Mouse (Mus musculus) MEL (cell line): ENCODE data around the gene Mr1. TPM values are rescaled to one million over a fixed set of nuclear protein-coding genes. Genes with fewer than 3 reads are reported as not detected.

Source experiments
- DNase-seq: peaks from one replicate; pipeline ENCODE4 v3.0.0; 2011; ENCODE audit warnings: low read depth, low spot score
- H3K27ac ChIP-seq: 2 replicates; pipeline ENCODE4 v1.5.1; 2012; ENCODE audit warnings: low read depth, mild to moderate bottlenecking, control low read depth, low read length, moderate library complexity; ENCODE audit not compliant: control insufficient read depth
- H3K27me3 ChIP-seq, 2 experiments: fragments of 150-350 bp in 1 of 2; sonication (generic) in 1 of 2; 2 replicates each; pipeline ENCODE4 v1.6.1; 2012; ENCODE audit warnings: low read length in 2 of 2, mild to moderate bottlenecking in 2 of 2, improper control_type of control experiment in 1 of 2, moderate library complexity in 1 of 2; ENCODE audit not compliant: insufficient read depth in 2 of 2, control insufficient read depth in 1 of 2
- H3K36me3 ChIP-seq, 2 experiments: 2 replicates each; pipeline ENCODE4 v1.6.1; 2012 to 2014; ENCODE audit warnings: low read length in 2 of 2, improper control_type of control experiment in 1 of 2, inconsistent platforms in 1 of 2, mild to moderate bottlenecking in 1 of 2; ENCODE audit not compliant: insufficient read depth in 2 of 2, control insufficient read depth in 1 of 2
- H3K4me1 ChIP-seq, 2 experiments: fragments of 150-350 bp in 1 of 2; sonication (generic) in 1 of 2; 2 replicates each; pipeline ENCODE4 v1.6.1; 2012; ENCODE audit warnings: low read length in 2 of 2, improper control_type of control experiment in 1 of 2, mild to moderate bottlenecking in 1 of 2; ENCODE audit not compliant: insufficient read depth in 2 of 2, control insufficient read depth in 1 of 2
- H3K4me3 ChIP-seq, 2 experiments: fragments of 150-350 bp in 1 of 2; sonication (generic) in 1 of 2; 2 replicates each; pipeline ENCODE4 v1.5.1; 2012; ENCODE audit warnings: low read depth in 2 of 2, low read length in 2 of 2, mild to moderate bottlenecking in 2 of 2, moderate library complexity in 2 of 2, control low read depth in 1 of 2, improper control_type of control experiment in 1 of 2; ENCODE audit not compliant: control insufficient read depth in 1 of 2, insufficient read depth in 1 of 2
- H3K79me2 ChIP-seq: 2 replicates; pipeline ENCODE4 v1.6.1; 2012; ENCODE audit warnings: mild to moderate bottlenecking, low read length, moderate library complexity; ENCODE audit not compliant: control insufficient read depth, poor library complexity, insufficient read depth
- H3K9ac ChIP-seq: 2 replicates; pipeline ENCODE4 v1.6.1; 2012; ENCODE audit warnings: low read depth, mild to moderate bottlenecking, control low read depth, low read length, moderate library complexity; ENCODE audit not compliant: control insufficient read depth, poor library complexity, severe bottlenecking
- H3K9me3 ChIP-seq: fragments of 150-350 bp; sonication (generic); replicated peaks from 2 replicates; pipeline ENCODE4 v1.6.1; 2012; ENCODE audit warnings: mild to moderate bottlenecking, low read length, improper control_type of control experiment, moderate library complexity; ENCODE audit not compliant: insufficient read depth
- BHLHE40 ChIP-seq: IDR thresholded peaks from 2 replicates; pipeline ENCODE4 v1.6.1; 2012; ENCODE audit warnings: low read depth, mild to moderate bottlenecking, inconsistent platforms, low read length, improper control_type of control experiment, borderline replicate concordance
- CHD1 ChIP-seq: IDR thresholded peaks from 2 replicates; pipeline ENCODE4 v1.6.1; 2012; ENCODE audit warnings: low read depth, mild to moderate bottlenecking, inconsistent platforms, low read length, improper control_type of control experiment
- CHD2 ChIP-seq: IDR thresholded peaks from 2 replicates; pipeline ENCODE4 v1.6.1; 2011; ENCODE audit warnings: low read length, improper control_type of control experiment
- ELF1 ChIP-seq: IDR thresholded peaks from 2 replicates; pipeline ENCODE4 v1.6.1; 2014; ENCODE audit warnings: low read depth, mild to moderate bottlenecking, inconsistent platforms, low read length, improper control_type of control experiment, moderate library complexity
- EP300 ChIP-seq, 2 experiments: IDR thresholded peaks; 2 replicates each; pipeline ENCODE4 v1.6.1; 2011; ENCODE audit warnings: improper control_type of control experiment in 2 of 2, low read length in 2 of 2, low read depth in 1 of 2, mild to moderate bottlenecking in 1 of 2
- ETS1 ChIP-seq: IDR thresholded peaks from 2 replicates; pipeline ENCODE4 v1.6.1; 2012; ENCODE audit warnings: low read depth, mild to moderate bottlenecking, inconsistent platforms, low read length, improper control_type of control experiment, moderate library complexity
- GABPA ChIP-seq: IDR thresholded peaks from 2 replicates; pipeline ENCODE4 v1.6.1; 2012; ENCODE audit warnings: low read depth, mild to moderate bottlenecking, inconsistent platforms, low read length, improper control_type of control experiment, moderate library complexity
- HCFC1 ChIP-seq: IDR thresholded peaks from 2 replicates; pipeline ENCODE4 v1.6.1; 2012; ENCODE audit warnings: low read depth, mild to moderate bottlenecking, inconsistent platforms, low read length, improper control_type of control experiment, moderate library complexity
- JUND ChIP-seq: IDR thresholded peaks from 2 replicates; pipeline ENCODE4 v1.6.1; 2011; ENCODE audit warnings: low read depth, mild to moderate bottlenecking, improper control_type of control experiment, low read length
- MAZ ChIP-seq: IDR thresholded peaks from 2 replicates; pipeline ENCODE4 v1.6.1; 2012; ENCODE audit warnings: low read depth, mild to moderate bottlenecking, inconsistent platforms, low read length, improper control_type of control experiment
- MEF2A ChIP-seq: IDR thresholded peaks from 2 replicates; pipeline ENCODE4 v1.6.1; 2014; ENCODE audit warnings: low read depth, mild to moderate bottlenecking, inconsistent platforms, low read length, improper control_type of control experiment; ENCODE audit not compliant: poor library complexity, insufficient replicate concordance, severe bottlenecking; ENCODE audit errors: extremely low read depth
- MXI1 ChIP-seq: IDR thresholded peaks from 2 replicates; pipeline ENCODE4 v1.6.1; 2011; ENCODE audit warnings: mild to moderate bottlenecking, low read depth, low read length, improper control_type of control experiment
- NRF1 ChIP-seq: IDR thresholded peaks from 2 replicates; pipeline ENCODE4 v1.6.1; 2014; ENCODE audit warnings: low read depth, mild to moderate bottlenecking, inconsistent platforms, low read length, improper control_type of control experiment, moderate library complexity; ENCODE audit not compliant: poor library complexity, insufficient read depth, severe bottlenecking
- POLR2A ChIP-seq, 2 experiments: IDR thresholded peaks; 2 replicates each; pipeline ENCODE4 v1.6.1; 2011 to 2012; ENCODE audit warnings: low read length in 2 of 2, mild to moderate bottlenecking in 2 of 2, control low read depth in 1 of 2, improper control_type of control experiment in 1 of 2, low read depth in 1 of 2, moderate library complexity in 1 of 2; ENCODE audit not compliant: control insufficient read depth in 1 of 2, insufficient read depth in 1 of 2, poor library complexity in 1 of 2
- POLR2AphosphoS2 ChIP-seq: IDR thresholded peaks from 2 replicates; pipeline ENCODE4 v1.6.1; 2011; ENCODE audit warnings: low read length, improper control_type of control experiment
- POLR2AphosphoS5 ChIP-seq: IDR thresholded peaks from 2 replicates; pipeline ENCODE4 v1.6.1; 2012; ENCODE audit warnings: low read depth, borderline replicate concordance, mild to moderate bottlenecking, inconsistent platforms, low read length, moderate library complexity, mixed read lengths
- RAD21 ChIP-seq: IDR thresholded peaks from 2 replicates; pipeline ENCODE4 v1.6.1; 2011; ENCODE audit warnings: mild to moderate bottlenecking, low read depth, low read length, improper control_type of control experiment
- RCOR1 ChIP-seq: IDR thresholded peaks from 2 replicates; pipeline ENCODE4 v1.6.1; 2012; ENCODE audit warnings: low read depth, mild to moderate bottlenecking, inconsistent platforms, low read length, improper control_type of control experiment
- SIN3A ChIP-seq: IDR thresholded peaks from 2 replicates; pipeline ENCODE4 v1.6.1; 2012; ENCODE audit warnings: low read length, improper control_type of control experiment, inconsistent platforms
- TAL1 ChIP-seq: IDR thresholded peaks from 2 replicates; pipeline ENCODE4 v1.6.1; 2012; ENCODE audit warnings: mild to moderate bottlenecking, inconsistent platforms, low read length, moderate library complexity, mixed read lengths
- TBP ChIP-seq: IDR thresholded peaks from 2 replicates; pipeline ENCODE4 v1.8.0; 2011; ENCODE audit warnings: low read depth, low read length, improper control_type of control experiment
- TCF12 ChIP-seq: IDR thresholded peaks from 2 replicates; pipeline ENCODE4 v1.6.1; 2014; ENCODE audit warnings: low read depth, mild to moderate bottlenecking, inconsistent platforms, low read length, improper control_type of control experiment, moderate library complexity
- USF1 ChIP-seq: IDR thresholded peaks from 2 replicates; pipeline ENCODE4 v1.6.1; 2014; ENCODE audit warnings: low read depth, mild to moderate bottlenecking, inconsistent platforms, low read length, improper control_type of control experiment, moderate library complexity
- ZNF384 ChIP-seq: IDR thresholded peaks from 2 replicates; pipeline ENCODE4 v1.6.1; 2012; ENCODE audit warnings: low read depth, mild to moderate bottlenecking, inconsistent platforms, low read length, improper control_type of control experiment
- polyA plus RNA-seq, 2 experiments: library from polyadenylated mRNA; stranded (reverse) in 1 of 2; unstranded in 1 of 2; fragments of >175 nt in 1 of 2; fragments of >200 nt in 1 of 2; gene quantifications; 2 replicates each; pipeline versions ENCODE4 v1.2.1 to v1.2.4; 2012; ENCODE audit warnings: low replicate concordance in 2 of 2, low read depth in 1 of 2; ENCODE audit not compliant: insufficient read length in 2 of 2, insufficient read depth in 1 of 2, missing spikeins in 1 of 2
- total RNA-seq: library from RNA; depleted of rRNA; stranded (reverse); fragments of 300-350 nt; gene quantifications from 2 replicates; pipeline ENCODE4 v1.2.3, GENCODE M21; 2012

Mr1 gene
- total and polyA plus RNA-seq, 3 experiments = 2.0 to 3.9 TPM; not detected in 1

DNA sequence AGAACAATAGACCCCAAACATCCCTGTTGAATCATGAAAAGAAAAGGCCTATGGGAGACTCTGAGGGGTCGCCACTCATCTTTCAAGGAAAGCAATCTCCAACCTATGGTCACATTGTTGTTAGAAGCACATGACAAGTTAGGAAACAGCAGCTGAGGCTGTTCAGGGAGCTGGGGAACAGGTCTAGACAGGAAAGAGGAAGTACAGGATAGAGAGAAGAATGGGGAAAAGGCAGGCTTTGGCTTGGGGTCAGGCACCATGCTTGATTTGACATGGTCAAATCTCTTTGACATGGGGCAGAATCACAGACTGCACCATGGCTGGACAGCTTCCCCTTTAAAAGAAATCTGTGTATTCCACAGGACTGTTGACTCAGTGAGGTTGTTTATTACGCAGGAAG lies 614 bp upstream of the Mr1 start:
- no peaks in the 10 kb centered on the region for H3K27me3 ChIP-seq
- peaks cover 0 to 3% of the 10 kb centered on the region in 2 experiments; a peak in 2 of 4 replicates for H3K36me3 ChIP-seq
- H3K4me3 ChIP-seq = peak overlapping the region; percentile 81
- TF ChIP-seq MEF2A (no peak), ZNF384 (no peak), POLR2AphosphoS2 (no peak), CHD1 (no peak), RCOR1 (no peak), TAL1 (no peak)
- H3K79me2 ChIP-seq = no peaks in the 10 kb centered on the region
- no peak overlapping the region for H3K27ac ChIP-seq
- H3K9me3 ChIP-seq = no peaks in the 10 kb centered on the region
- H3K4me1 ChIP-seq = peaks cover 0 to 4% of the 10 kb centered on the region in 2 experiments; a peak in 2 of 4 replicates
- DNase-seq = peak; percentile 57
- H3K9ac ChIP-seq = peak overlapping the region; percentile 55

GRCm38 (mm10) chr1:155145620-155146019 lies 994 bp downstream of the Mr1 start:
- H3K9me3 ChIP-seq = no peaks in the 10 kb centered on the region
- H3K27ac ChIP-seq = peak overlapping the region; percentile 60
- H3K4me1 ChIP-seq = peaks cover 0 to 4% of the 10 kb centered on the region in 2 experiments; a peak in 2 of 4 replicates
- no peaks in the 10 kb centered on the region for H3K27me3 ChIP-seq
- DNase-seq = peak; percentile 76
- peaks cover 0 to 3% of the 10 kb centered on the region in 2 experiments; a peak in 2 of 4 replicates for H3K36me3 ChIP-seq
- TF ChIP-seq TBP (peak; percentile 49; the same call in 1 of the 2 replicates), RAD21 (no peak), NRF1 (no peak), MAZ (no peak), POLR2A (IDR thresholded peaks at IDR 0.05; ENCODE audit: control insufficient read depth in 1 of 2, insufficient read depth in 1 of 2, low read depth in 1 of 2, low read length in 2 of 2, poor library complexity in 1 of 2) (no peak), ELF1 (0 out of 2 replicates have a peak, but pooled peaks have one; percentile 17), TCF12 (no peak), EP300 (IDR thresholded peaks at IDR 0.05; ENCODE audit: low read depth in 1 of 2, low read length in 2 of 2) (peak; percentile 7 to 27; a peak in 1 of 4 replicates), ZNF384 (no peak), CHD2 (no peak), ETS1 (peak; percentile 62), BHLHE40 (no peak), POLR2AphosphoS2 (no peak), POLR2AphosphoS5 (no peak), JUND (no peak), GABPA (no peak), MXI1 (no peak), USF1 (no peak), SIN3A (peak; percentile 38; the same call in 1 of the 2 replicates), HCFC1 (no peak)
- peak overlapping the region; percentile 79 to 81 for H3K4me3 ChIP-seq
- H3K9ac ChIP-seq = peak overlapping the region; percentile 55
- H3K79me2 ChIP-seq = no peaks in the 10 kb centered on the region
